Mouse (Mus musculus) heart, adult 8-10 months (tissue): ENCODE data around the gene Wnt5b. TPM values are rescaled to one million over a fixed set of nuclear protein-coding genes. Genes with fewer than 3 reads are reported as not detected.

ENCODE experiments used
- DNase-seq: peaks from one replicate; pipeline ENCODE4 v3.0.0; 2022; ENCODE audit warnings: low spot score
- total RNA-seq, 4 experiments: library from RNA; stranded (reverse); gene quantifications; 2 replicates each; pipeline ENCODE4 v1.2.4; 2022

The Wnt5b gene
- total RNA-seq, 4 experiments from 2014 or later: 1.6 to 3.8 (median 2.5) TPM

GRCm38 (mm10) chr6:119389089-119389488, 155.1 kb downstream of the Wnt5b start:
- no peak for DNase-seq

- DNase-seq: peak; percentile 94
Observed at GRCm38 (mm10) chr6:119388650-119389012, 155.5 kb downstream of the Wnt5b start.

- DNase-seq: peak; percentile 24
Observed at GRCm38 (mm10) chr6:119387801-119388649, 156.1 kb downstream of the Wnt5b start.

- no peak for DNase-seq
Observed at GRCm38 (mm10) chr6:119386821-119387220, 157.3 kb downstream of the Wnt5b start.

GRCm38 (mm10) chr6:119386421-119386820, 157.7 kb downstream of the Wnt5b start:
- DNase-seq: no peak

- DNase-seq: no peak
Observed at GRCm38 (mm10) chr6:119385668-119386067, 158.5 kb downstream of the Wnt5b start.

Other genes with a start within 250 kb of the Wnt5b start
- under 1 TPM; 0.14 to 1.00 (median 0.23) TPM for gene Lrtm2, start 213.6 kb downstream of the Wnt5b start, total RNA-seq
- gene Adipor2, start 126.6 kb downstream of the Wnt5b start, total RNA-seq: 10 to 100 TPM; 53.7 to 69.1 (median 61.2) TPM
- 10 to 100 TPM; 14.7 to 18.1 (median 16.2) TPM for gene Fbxl14, start 64.7 kb downstream of the Wnt5b start, total RNA-seq